Mouse (Mus musculus): Measurements from ENCODE around the gene Sertad1.

Gene Sertad1

GRCm38 (mm10) chr7:27473156-27473834 is 13.4 kb upstream of the Sertad1 start, which contains the start of gene Sertad3:
Gene Sertad3 (plus strand): TSS chr7:27473768.
- in situ Hi-C loops (cut with MboI, MseI): no loop called here

GRCm38 (mm10) chr7:27473835-27474489 is 12.7 kb upstream of the Sertad1 start:
- in situ Hi-C loops (cut with MboI, MseI): no loop called here

DNA sequence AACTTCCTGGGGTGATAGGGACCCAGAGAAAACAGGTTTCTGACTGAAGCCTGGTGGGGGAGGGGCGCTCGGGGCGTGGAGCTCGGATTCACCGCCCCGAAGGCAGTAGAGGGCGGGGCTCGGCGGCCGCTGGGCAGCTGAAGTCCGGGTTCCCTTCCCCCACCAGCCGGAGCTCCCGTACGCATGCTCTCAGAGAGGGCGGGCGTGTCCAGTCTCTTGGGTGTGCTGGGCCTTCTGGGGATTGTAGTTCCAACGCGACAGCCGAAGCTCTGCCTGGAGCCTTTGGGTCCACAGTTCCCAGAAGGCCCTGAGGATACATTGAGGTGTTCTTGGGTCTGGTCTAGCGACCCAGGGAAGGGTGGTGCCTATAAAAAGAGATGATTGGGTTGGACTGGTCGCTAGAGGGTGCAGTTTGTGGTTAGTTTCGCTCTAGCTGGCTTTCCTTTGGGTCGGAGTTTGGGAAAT is 12.2 kb upstream of the Sertad1 start:
- in situ Hi-C loops (cut with MboI, MseI): no loop called here

- in situ Hi-C loops (cut with MboI, MseI): no loop called here
These were observed 11.1 kb upstream of the Sertad1 start for GRCm38 (mm10) chr7:27475596-27475995.

GRCm38 (mm10) chr7:27476098-27476635 is 10.5 kb upstream of the Sertad1 start:
- in situ Hi-C loops (cut with MboI, MseI): no loop called here

DNA sequence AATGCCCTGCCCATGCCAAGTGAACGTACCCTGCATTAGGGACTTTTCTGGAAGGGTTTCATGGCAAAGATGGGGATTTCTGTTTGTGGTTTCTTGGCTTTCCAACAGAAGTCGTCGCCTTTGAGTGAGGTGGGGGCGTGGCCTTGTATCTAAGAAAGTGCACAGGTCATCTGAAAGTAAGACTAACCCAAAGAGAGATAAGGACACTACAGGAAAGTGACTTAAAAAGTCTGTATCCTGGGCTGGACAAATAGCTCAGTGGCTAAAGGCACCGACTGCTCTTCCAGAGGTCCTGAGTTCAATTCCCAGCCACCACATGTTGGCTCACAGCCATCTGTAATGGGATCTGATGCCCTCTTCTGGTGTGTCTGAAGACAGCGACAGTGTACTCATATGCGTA is 8.1 kb upstream of the Sertad1 start:
- in situ Hi-C loops (cut with MboI, MseI): no loop called here

DNA sequence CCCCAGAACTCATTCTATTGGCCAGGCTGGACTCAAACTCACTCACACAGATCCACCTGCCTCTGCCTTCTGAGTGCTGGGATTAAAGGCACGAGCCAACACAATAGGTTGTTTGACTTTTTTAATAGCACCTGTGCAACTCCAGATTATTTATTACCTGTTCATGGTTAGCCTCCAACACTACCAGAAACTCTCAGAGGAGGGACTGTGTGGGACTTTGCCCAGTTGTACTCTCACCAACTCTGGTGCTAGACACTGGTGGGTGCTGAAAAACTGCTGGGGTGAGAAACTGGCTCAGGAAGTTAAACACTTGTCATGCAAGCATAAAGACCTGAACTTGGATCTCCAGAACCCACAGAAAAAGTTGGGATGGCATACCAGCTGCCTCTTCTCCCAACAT is 7.0 kb upstream of the Sertad1 start:
- in situ Hi-C loops (cut with MboI, MseI): loop anchor here (10.0 kb wide), 1 partner anchor 905 kb away; the partner anchor contains the start of gene Zfp36

DNA sequence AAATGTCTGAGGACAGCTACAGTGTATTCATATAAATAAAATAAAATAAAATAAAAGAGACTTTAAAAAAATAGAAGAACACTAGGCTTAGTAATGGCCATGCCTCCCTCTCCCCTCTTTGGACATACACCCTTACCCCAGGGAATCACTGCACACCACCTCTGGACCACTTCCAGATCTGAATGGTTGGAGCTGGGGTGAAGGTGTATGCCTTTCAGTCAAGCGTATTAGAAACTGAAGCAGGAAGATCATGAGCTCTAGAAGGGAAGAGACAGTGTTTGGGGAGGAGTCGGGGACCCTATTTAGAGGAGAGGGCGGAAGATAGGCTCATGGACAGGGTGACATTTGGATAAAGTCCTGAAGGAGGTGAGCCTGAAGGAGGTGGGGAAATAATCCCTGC is 6.2 kb upstream of the Sertad1 start:
- in situ Hi-C loops (cut with MboI, MseI): loop anchor here (10.0 kb wide), 1 partner anchor 904 kb away; the partner anchor contains the start of gene Zfp36

DNA sequence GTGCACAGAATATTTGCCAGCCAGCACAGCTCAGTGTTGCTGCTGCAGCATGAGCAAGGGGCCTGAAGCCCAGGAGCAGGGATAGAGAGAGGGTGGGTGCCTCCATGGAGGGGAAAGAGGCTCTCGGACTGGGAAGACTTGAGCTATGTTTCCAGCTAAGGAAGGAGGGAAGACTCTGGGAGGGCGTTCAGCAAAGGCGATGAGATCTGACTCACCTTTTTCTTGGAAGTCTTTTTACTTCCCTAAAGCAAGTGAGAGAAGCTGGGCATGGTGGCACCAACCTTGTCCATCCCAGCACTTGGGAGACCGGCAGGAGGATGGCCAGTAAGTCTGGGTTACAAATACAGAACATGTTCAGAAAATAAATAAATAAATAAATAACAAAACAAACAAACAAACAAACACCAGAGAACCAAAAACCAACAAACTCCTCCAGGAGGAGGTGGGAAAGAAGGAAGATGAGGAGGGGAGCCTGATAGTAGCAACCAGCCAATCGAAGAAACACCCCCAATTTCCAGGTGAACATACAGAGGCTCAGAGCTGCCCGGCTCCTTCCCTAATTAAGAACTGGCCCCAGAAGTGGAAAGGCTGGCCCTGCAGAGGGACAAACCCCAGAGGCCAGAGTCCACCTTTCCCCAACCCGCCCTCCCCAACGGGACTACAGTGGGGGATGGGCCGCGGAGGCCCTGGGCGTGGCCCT is 5.6 kb upstream of the Sertad1 start:
- in situ Hi-C loops (cut with MboI, MseI): loop anchor here (10.0 kb wide), 1 partner anchor 904 kb away; the partner anchor contains the start of gene Zfp36

- in situ Hi-C loops (cut with MboI, MseI): loop anchor here (10.0 kb wide), 1 partner anchor 903 kb away; the partner anchor contains the start of gene Zfp36
These were observed 5.1 kb upstream of the Sertad1 start for GRCm38 (mm10) chr7:27481627-27481969.

DNA sequence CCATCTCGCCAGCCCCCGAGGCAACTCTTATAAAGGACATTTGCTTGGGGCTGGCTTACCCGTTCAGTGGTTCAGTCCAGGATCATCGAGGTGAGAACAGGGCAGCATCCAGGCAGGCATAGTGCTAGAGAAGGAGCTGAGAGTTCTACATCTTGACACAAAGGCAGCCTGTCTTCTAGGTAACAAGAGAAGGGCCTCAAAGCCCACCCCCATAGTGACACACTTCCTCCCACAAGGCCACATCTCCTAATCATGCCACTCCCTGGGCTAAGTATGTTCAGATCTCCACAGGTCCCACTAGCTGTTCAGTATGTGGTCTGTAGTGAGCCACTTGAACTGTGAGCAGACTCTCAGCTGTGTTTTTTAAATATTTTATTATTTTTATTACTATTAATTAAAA is 2.9 kb upstream of the Sertad1 start:
- in situ Hi-C loops (cut with MboI, MseI): loop anchor here (10.0 kb wide), 1 partner anchor 901 kb away; the partner anchor contains the start of gene Zfp36

- in situ Hi-C loops (cut with MboI, MseI): loop anchor here (5.0 to 10.0 kb wide), 2 partner anchors 39 to 899 kb away; partner anchors contain the start of genes Blvrb, Sptbn4 and Zfp36
These were observed 474 bp upstream of the Sertad1 start for GRCm38 (mm10) chr7:27486102-27486769.

DNA sequence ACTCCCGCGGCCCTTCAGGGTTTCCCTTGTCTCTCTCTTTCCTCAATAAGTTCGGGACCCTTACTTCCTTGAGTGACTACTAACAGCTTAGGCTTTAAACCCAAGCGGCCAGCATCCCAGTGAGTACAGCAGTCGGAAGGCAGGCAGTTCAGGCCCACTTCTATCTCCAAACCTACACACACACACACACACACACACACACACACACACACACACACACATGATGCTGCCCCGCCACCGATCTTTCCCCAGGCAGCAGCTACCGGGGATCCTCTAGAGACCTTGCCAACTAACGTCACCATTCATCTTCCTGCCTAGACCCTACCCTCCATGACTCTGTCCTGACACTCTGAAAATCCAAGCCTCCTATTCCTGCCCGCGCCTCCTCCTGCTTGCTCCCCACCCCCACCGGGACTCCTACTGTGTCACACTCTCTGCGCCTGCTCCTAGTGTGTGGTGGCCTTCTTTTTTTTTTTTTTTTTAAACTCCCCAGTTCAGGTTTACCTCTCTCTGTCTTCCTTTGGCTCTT is 1.1 kb downstream of the Sertad1 start:
- in situ Hi-C loops (cut with MboI, MseI): loop anchor here (5.0 to 10.0 kb wide), 2 partner anchors 41 to 897 kb away; partner anchors contain the start of genes Blvrb, Sptbn4 and Zfp36

GRCm38 (mm10) chr7:27489270-27489869 is 2.7 kb downstream of the Sertad1 start:
- in situ Hi-C loops (cut with MboI, MseI): loop anchor here (5.0 to 10.0 kb wide), 2 partner anchors 42 to 895 kb away; partner anchors contain the start of genes Blvrb, Sptbn4 and Zfp36

- in situ Hi-C loops (cut with MboI, MseI): no loop called here
These were observed 3.5 kb downstream of the Sertad1 start for GRCm38 (mm10) chr7:27490227-27490542.

- in situ Hi-C loops (cut with MboI, MseI): no loop called here
These were observed 4.0 kb downstream of the Sertad1 start for GRCm38 (mm10) chr7:27490543-27491329.

DNA sequence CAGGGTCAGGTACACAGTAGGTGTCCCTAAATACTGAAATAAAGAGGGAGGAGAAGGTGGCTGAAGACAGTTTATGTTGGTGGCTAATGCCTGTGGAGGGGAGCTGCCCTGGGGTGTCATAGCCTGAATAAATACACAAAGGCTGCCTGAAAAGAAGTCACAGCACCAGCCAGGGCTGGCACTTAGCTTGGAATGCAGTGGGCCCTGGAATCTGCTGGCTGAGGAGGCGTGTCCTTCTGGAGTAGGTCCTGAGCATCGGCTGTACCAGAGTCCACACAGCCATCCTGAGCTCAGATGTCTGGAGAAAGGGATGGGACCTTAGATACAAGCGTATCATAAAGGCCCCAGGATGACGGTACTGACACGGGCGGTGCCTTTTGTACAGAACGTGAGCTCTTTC is 5.1 kb downstream of the Sertad1 start:
- in situ Hi-C loops (cut with MboI, MseI): no loop called here

DNA sequence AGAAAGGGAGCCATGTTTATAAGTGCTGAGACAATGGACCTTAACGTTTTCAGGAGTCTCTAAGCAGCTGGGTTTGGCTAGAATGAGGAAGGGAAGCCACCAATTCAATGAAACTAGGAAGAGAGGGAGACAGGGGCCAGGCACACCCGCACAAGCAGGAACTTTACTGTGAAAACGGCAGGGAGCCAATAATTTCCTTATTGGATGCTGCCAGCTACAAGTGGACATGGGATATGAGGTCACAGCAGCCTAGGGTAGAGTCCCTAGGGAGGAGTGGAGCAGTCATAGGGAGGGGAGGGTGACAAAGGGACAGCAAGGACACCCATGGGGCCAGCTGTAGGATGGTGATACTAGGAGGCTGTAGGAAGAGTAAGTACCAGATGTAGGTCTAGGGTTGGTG is 6.3 kb downstream of the Sertad1 start:
- in situ Hi-C loops (cut with MboI, MseI): no loop called here

DNA sequence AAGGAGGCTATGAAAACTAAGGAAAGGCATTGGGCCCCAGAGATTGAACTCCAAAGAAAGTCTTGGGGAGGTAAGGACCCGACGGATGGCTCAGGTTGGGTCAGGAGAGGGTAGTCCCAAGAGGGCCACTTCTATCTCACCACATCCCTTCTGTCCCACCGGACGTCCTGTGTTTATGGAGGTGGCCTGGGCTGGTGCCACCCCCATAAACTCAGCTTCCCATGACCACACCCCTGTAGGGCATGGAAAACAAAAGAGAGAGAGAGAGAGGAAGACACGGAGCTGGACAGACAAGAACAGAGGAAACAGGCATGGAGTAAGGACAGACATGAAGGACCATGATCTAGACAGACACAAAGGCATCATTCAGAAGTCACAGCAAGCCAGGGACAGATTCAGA is 6.7 kb downstream of the Sertad1 start:
- in situ Hi-C loops (cut with MboI, MseI): no loop called here
